Mouse (Mus musculus): Measurements from ENCODE around the gene Mrm1. TPM values are rescaled to one million over a fixed set of nuclear protein-coding genes. Genes with fewer than 3 reads are reported as not detected.
"Not testable (repeated sequence)": the region's sequence is repeated elsewhere in the genome, so short reads cannot be mapped to it uniquely, and the experiment has no call there.

The Mrm1 gene
- 10 to 100 TPM; 20.8 to 25.0 TPM for total RNA-seq (2021)
- long read RNA-seq, experiment 1, transcript Mrm1-201 (5 exons, 2,477 nt), result major isoform, 19 of 26 reads
- long read RNA-seq, experiment 1, partial matches to known transcripts, result 5 of 26 reads
- long read RNA-seq, experiment 1, other reads (novel, unspliced or antisense), result 2 of 26 reads
- long read RNA-seq, experiment 2, transcript Mrm1-201 (5 exons, 2,477 nt), result major isoform, 9 of 12 reads
- long read RNA-seq, experiment 2, partial matches to known transcripts, result 0 of 12 reads
- long read RNA-seq, experiment 2, other reads (novel, unspliced or antisense), result 3 of 12 reads

DNA sequence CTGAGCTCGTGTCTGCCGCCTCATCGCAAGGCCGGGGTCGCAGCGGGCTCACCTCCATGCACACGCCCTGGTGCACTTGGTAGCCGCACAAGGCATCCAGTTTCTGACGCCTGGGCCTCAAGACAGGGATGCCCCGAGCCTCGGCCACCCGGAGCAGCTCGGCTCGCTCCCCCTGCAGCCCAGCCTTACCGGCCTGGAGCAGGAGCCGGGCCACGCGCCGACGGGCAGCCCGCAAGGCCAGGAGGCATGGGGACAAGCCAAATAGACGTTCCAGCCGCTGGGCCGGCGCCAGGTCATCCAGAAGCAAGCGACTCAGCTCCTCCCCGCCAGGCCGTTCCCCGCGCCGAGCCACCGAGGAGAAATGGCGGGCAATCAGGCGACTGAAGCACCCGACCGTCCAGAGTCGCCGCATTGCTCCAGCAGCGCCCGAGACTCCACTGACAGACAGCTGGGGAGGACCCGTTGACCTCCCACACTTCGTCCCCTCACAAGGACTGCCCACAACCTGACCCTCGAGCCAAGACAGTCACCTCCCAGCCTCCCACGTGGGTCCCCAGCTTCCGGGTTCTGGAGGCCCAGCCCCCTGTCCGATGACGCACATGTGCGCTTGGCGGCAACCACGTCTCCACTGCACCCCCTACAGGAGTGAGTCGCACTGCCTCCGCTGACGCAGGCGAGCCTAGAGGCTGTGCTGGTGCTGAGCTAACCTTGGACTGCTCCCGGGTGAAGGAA is at the start of gene Mrm1:
Mrm1 (minus strand) TSS at position 555 of the 732 bp plus-strand sequence.
- peak; percentile 97 for DNase-seq

DNA sequence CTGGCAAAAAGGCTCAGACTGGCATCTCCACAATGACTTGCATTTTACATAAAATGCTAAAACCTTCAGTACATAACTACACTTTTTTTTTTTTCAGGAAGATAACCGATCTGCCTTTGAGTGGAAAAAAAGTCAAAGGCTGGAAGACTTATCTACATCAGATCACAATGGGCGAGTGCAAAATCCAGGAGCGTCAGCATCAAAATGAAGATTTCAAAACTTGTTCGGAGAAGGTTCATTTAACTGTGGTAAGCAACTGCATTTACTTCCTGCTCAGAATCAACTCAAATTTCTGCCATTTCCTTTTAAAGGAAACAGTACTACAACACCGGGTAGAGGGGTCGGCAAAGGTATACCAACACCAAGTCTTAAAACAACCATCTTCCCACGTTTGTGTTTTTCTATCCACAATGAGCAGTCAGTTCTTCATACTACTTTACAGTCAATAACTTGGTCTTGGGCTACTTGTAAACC is 49.5 kb upstream of the Mrm1 start:
- no peak for DNase-seq

DNA sequence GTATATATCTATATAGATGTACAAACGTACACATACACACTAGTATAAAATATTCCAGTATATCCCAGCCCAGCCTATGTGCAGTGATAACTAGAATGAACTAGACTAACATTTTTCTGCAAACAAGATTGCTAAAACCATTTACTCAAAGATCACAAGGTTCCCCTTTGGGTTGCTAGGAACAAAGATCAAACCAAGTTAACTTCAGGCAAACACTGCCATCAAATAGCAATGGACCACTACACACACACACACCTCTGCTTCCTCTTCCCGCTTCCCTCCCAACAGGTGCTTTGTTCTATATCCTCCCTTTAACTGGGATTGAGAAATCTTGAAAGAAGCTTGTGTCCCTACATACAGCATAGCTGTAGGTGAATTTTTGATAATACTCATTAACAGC is 48.3 kb upstream of the Mrm1 start:
- DNase-seq, result no peak

DNA sequence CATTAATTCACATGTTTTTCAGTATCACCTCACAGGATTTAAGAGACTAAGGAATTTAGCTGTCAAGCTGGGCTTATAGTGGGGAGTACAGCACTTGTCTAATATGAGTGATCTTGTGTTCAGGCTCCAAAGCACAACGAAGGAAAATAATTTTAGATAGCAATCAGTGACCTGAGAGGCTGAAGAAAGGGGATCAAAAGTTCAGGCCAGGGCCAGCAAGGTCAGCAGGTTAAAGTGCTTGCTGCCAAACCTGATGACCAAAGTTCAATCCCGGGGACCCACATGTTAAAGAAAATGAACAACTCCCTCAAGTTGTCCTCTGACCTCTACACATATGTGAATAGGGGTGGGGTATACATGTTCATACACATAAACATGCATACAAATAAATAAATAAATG is 46.0 kb upstream of the Mrm1 start:
- no peak for DNase-seq

DNA sequence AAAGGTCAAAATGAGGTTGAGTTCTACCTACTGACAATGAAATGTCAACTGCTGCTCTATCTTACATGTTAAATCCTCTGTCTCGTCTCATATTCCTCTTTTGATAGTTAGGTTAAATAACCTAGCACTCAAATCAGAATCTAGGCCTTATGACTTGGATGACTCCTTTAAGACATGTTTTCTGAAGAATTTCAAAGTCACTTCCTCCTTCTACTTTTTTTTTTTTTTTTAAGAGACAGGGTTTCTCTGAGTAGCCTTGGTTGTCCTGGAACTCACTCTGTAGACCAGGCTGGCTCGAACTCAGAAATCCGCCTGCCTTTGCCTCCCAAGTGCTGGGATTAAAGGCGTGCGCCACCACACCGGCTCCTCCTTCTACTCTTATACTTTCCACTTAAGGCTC is 36.0 kb upstream of the Mrm1 start:
- DNase-seq, result no peak

DNA sequence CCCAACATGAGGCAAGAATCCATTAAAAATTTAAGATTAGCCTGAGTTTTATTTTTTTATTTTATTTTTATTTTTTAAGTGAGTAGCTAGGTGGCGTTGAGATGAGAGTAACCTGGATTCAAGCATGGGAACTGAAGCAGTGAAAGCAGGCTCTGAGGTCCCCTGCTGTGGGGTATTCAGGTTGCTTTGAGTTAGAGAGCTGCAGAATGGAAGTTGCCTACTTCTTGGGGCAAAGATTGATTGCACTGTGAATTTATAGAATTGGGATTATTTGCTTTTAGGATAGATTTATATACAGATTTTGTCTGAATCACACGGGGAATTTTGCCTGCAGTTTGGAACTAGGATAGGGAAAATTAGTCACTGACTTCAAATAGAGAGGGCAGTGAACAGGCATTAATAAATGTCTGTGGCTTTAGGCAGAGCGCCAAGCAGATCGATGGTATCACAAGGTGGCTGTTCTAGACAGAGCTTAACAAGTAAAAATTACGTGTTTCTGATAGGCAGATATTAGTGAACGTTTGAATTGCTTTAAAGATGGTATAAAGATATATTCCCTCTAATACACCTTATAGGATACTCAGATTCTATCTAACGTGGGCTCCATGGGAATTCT is 28.3 kb upstream of the Mrm1 start:
- DNase-seq, result no peak

DNA sequence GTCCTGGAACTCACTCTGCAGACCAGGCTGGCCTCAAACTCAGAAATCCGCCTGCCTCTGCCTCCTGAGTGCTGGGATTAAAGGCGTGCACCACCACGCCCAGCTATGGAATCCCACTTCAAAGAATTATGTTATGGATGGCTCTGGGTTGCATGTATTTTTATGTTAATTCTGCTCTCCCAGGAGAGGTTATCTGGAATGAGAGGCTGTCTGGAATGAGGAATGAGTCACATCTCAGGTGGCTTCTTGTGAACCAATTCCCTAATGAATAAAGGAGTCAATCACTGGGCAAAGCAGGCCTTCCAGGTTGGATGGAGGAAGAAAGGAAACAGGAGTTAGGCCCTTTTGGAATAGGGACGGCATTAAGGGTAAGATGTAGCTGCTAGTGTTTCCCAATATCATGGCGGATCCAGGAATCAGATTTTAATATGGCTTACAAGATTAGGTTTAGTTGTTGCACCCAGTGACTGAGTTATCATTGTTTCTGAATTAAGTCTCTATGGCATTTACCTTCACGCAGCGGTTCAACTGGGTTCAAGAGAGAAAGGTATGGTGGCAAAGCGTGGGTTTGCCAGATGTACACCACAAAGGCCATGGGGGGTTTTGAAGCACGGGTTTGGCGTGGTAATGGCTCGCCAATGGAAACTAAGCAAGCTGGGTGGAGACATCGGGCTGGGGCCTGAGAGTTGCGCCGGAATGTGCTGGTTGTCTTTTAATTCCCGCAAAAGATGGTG is 27.6 kb upstream of the Mrm1 start:
- DNase-seq, result no peak

DNA sequence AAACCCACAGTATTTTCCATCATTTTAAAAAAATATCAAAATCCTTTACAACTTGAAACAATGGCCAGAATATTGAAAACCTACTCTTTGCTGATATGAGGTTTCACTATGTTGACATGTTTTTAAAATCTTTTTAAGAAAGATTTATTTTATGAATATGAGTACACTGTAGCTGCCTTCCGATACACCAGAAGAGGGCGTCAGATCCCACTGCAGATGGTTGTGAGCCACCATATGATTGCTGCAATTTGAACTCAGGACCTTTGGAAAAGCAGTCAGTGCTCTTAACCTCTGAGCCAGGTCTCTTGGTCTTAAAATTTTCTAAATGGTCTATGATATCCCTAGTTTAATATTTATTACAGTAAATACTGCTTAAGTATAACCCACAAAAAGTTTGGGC is 20.0 kb upstream of the Mrm1 start:
- no peak for DNase-seq

DNA sequence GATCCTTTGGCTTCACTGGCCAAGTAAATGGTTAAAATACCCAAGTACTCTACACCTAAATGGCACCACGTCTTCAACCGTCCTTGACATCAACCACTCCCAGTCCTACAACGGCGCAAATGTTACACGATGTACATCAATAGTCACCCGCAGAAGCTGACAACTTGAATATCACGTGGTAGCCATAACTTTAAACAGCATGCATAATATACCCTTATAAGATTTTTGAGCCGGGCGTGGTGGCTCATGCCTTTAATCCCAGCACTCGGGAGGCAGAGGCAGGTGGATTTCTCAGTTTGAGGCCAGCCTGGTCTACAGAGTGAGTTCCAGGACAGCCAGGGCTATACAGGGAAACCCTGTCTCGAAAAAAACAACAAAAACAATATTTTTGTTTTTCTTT is 10.2 kb upstream of the Mrm1 start:
- DNase-seq, result not testable (repeated sequence)

DNA sequence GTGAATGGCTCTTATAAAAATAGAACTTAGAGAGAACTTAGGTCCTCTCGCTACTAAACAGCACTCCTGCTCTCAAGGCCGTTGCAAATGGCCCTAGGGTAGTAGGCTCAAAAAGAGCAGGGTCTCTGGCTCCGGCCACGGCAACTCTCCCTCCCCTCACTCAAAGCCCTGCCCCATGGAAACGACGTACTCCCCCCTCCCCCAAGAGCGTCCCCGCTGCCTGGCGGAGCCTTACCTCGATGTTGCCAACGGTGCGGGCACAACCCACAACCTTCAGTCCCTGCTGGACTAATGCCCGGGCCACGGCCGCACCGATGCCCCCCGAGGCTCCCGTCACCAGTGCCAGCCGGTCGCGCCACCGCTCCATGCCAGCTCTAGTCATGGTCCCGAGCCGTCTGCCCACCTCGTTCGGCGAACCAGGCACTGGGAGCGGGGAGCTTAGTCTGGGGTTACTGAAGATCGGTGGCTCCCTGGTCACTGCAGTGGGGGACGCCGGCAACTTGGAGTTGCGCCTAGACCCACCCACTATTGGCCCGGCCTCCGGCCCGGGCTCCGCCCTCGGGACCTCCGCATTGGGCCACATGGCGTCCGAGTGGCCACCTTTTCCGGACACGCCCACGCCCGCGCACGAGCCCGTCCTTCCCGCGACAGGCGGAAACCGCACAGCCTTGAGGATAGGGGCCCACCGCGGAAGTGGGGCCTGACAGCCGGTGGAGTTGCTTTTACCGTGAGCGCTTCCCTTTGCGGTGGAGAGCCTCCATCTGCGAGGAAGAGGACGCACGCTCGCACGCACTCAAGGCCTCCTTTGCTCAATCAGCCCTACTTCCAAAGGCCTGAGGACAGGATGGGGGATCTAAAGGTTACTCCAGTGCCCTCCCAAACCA is 9.4 kb upstream of the Mrm1 start, which contains the start of gene Dhrs11:
Dhrs11 (minus strand) TSS at position 479 of the 884 bp plus-strand sequence.
- peak; percentile 97 for DNase-seq

DNA sequence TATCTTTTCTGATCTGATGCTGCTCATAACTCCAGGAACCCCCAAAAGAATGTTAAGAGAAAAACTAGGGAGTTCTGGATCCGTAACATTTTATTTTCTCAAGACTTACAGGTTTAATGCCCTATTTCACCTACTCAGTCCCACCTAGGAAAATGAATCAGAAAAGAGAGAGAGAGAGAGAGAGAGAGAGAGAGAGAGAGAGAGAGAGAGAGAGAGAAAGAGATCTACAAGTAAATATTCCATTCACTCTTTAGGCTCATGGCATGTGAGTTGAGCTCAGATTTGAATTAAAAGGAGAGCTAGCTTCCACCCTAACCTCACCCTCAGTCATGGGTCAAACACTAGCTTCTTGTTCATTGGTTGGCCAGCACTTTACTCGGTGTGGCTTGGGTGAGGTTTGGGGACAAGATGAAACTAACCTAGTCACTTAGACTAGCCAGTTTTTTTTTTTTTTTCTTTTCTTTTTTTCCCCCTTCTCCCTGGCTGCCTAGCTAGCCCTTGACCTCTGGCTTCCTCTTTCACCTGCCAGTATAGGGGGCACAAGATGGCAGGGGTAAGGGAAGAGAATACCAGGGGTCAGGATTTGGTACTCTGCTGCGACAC is 8.7 kb upstream of the Mrm1 start:
- DNase-seq, result peak; percentile 49 to 57

DNA sequence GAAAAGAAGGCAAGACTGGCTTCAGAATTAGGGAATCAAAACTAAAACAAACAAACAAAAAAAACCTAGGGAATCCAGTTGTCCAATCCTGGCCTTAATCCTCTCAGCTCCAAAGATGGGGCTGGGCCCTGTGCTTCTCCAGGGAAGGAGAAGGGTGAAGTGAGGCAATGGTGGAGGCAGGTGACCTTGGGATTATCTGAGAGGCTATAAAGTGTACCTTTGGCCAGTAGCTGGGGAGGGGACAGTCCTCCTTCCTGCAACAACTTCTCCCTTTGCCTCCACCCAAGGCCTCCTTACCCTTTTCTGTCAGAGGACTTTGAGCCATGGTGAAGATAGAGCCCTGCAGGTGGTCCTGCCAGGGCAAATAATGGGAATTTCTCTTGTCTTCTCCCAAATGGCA is 8.2 kb upstream of the Mrm1 start:
- DNase-seq, result peak in 1 of 2 experiments; percentile 34

DNA sequence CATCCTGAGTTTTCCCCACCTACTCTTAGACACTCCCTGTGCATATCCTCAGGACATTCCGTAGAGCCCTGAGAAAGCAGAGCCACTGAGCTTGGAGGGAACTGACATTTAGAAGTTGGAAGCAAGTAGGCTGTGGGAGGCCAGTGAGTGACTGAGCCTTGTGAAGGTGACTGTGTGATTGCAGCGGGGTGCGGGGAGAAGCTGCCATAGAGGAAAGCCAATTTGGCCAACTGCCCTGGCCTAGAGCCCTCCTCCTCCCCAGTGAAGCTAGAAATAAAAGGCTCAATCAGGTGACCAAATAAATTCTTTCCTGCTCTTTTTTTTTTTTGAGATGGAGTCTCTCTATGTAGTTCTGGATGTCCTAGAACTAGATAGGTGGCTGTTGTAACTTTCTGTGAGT is 6.9 kb upstream of the Mrm1 start:
- peak; percentile 80 to 89 for DNase-seq

DNA sequence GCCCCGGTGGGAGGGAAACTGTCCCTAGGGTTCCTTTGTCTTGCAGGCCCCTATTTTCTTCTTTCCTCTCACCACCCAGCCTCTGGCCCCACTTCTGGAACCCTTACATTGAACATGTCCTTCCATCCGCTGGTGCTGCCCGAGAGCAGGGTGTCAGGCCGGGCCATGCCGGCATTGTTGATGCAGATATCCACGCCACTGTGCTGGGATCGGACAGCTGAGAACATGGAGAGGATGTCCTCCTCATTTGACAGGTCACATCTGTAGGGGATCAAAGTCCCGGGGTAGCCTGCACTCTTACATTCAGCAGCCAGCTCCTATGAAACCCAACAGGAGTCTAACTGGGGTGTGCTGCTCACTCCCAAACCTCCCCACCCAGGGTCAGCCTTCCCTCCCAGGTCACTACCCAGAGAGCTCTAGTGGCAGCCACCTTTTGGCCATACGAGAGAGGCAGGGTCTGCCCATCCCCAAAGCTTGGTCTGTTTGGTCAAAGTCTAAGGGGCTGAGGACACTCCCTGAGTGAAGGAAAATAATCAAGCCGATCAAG is 6.0 kb upstream of the Mrm1 start:
- DNase-seq, result peak in 1 of 2 experiments; percentile 31

DNA sequence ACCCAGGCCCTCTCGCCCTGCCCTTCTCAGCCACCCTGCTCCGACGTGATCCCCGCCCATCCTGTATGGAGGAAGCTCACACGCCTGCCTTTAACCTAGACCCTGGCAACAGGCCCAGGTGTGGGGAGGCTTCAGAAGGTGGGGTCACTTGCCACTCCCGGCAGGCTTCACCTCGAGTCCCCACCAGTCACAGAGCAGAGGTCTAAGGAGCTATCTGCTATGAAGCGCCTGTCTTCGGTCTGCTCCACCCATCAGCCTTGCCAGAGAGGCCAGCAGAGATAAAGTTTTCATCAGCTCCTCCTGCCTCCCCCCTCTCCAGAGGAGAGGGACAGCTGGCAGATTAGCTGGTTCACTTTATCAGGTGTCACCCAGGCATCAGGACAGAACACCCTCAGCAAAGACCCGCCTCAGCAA is 4.2 kb upstream of the Mrm1 start:
- peak; percentile 63 to 82 for DNase-seq

DNA sequence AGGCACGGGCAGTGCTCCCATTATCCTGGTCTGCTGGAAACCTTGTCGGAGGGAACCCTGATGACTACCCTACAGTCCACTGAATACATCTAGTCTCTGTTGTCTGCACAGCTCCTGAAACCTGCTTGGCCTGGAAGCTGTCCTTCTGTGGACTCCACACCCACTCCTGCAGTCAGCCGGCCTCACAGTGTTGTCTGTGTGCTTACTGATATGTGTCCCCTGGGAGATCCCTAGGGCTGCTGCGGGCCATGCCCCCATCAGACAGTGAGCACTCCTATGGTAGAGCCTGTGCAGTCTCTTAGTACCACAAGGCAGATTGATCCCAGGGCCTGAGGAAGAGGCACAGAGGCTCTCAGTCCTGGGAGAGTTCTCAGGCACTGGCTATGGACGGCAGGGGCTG is 3.2 kb upstream of the Mrm1 start:
- DNase-seq, result peak in 1 of 2 experiments; percentile 8

DNA sequence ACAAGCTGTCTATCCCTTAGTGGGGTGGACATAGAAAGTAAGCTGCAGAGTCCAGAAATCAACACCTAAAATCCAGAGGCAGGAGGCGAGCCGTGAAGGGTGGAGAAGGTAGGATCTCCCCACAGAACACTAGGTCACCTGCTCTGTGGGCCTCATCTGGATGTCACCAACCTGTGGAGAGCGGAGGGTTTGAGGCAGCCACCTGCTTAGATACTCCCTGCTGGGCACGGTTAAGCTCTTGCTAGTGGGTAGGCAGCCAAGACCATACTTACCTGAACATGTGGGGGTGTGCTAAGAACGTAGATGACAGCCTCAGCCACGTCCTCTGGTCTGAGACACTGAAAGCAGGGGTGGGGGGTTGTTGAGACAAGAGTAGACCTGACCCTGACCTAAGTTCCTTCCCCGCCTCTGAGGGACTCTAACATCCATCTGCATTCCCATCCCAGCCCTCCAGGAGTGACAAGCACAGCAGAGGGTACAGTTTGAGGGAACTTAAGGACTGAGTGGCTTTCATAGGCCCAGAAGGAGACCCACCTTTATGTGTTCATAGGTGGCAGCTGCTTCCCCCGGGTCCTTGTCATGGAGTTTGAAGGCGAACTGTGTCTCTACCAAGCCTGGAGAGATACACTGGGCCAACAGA is 1.9 kb upstream of the Mrm1 start:
- DNase-seq, result no peak

DNA sequence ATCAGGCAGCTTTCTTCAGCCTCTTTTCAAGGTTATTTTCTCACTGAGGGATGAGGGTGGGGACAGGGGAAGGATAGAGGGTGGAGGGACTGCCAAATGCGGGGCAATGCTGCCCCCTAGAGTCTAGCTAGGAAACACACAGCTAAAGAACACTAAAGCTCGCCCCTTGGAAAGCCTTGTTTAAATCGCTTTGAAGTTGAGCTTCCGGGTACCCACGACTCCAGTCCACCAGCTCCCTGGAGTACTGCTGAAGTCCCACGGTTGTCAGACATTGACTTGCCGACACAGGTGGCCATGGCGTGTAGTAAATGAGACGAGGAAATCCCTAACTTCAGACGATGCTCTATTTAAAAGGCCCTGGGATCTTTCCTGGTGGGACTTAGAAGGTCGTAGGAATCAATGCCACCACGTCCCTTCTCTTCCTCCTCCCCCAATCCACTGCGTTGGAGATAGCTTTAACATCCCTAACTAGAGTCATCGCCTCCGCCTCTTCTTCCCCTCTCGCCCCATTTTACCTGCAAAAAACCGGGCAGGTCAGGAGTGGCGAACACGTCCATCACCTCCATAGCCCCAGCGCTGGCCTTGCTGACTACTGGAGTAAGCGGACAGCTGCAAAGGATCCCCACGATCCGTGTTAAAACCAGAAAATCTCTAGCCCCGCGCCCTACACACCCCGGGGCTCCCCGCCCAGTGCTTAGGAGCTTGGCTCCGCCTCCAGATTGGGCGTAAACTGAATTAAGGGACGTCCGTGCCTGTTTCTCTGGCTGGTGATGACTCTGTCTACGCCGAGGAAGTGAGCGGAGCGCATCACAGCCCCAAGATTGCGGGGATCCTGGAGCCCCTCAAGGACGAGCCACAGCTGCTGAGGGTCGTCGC is 992 bp downstream of the Mrm1 start:
- peak; percentile 90 to 92 for DNase-seq

DNA sequence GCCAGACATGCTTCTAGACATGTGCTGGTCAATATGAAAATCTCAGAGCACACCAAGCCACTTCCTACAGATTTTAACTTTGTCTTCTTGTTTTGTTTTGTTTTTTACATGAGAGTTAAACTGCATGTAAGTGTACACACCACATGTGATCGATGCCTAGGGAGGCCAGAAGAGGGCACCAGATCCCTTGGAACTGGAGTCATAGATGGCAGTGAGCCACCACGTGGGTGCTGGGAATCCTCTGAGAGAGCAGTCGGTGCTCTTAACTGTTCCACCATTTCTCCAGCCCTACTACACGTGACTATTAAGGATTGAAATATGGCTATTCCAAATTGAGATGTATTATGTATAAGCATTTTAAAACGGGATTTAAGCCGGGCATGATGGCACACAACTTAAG is 2.0 kb downstream of the Mrm1 start:
- DNase-seq, result peak in 1 of 2 experiments; percentile 23
